Mouse (Mus musculus) embryonic fibroblast, embryonic 13.5 days (primary cell): ENCODE data around the gene Plrg1.

Experiments used
- CTCF ChIP-seq: IDR thresholded peaks from 2 replicates; pipeline ENCODE4 v1.5.1; 2011; ENCODE audit warnings: mild to moderate bottlenecking, control low read depth, low read length, moderate library complexity, borderline replicate concordance; ENCODE audit not compliant: insufficient read depth
- POLR2A ChIP-seq: IDR thresholded peaks from 2 replicates; pipeline ENCODE4 v1.6.1; 2011; ENCODE audit warnings: low read depth, mild to moderate bottlenecking, control low read depth, low read length, moderate library complexity

DNA sequence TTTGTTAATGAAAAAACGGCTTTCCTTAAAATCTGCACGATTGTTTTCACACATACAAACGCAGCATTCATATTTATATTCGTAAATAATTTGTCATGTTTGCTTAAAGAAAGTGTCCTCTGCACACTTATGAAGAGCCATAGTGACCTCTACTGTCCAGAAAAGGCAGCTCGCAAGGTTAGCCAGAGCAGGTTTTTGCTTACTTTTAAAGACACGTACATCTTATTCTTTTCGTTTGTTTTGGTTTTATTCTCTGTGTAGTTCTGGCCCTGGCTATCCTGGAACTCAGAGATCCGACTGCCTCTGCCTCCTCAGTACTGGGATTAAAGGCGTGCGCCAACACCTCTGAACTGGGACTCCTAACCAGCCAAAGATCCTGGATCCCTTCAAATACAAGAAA, 1.6 kb upstream of the Plrg1 start:
- TF ChIP-seq POLR2A (no peak), CTCF (peak; percentile 2; the same call in 1 of the 2 replicates)
